Mouse (Mus musculus): Measurements from ENCODE around the gene Sync. TPM values are rescaled to one million over a fixed set of nuclear protein-coding genes. Genes with fewer than 3 reads are reported as not detected.

Sync gene
- total RNA-seq, 1 experiment, result 2.1 TPM

- Histone ChIP-seq H3K36me3 (ENCODE audit: control insufficient read depth, insufficient read depth, low read length, poor library complexity, severe bottlenecking) (no peaks in the 10 kb centered on the region), H3K9ac (ENCODE audit: insufficient read depth, low read depth, low read length, poor library complexity, severe bottlenecking) (no peak overlapping the region), H3K9me3 (ENCODE audit: control insufficient read depth, insufficient read depth, low read depth, low read length) (no peaks in the 10 kb centered on the region), H3K4me1 (ENCODE audit: control insufficient read depth in 2 of 2, insufficient read depth in 2 of 2, low read length in 2 of 2, poor library complexity in 1 of 2) (peaks cover 14 to 49% of the 10 kb centered on the region in 2 experiments), H3K27ac (ENCODE audit: insufficient read depth, low read depth, low read length, poor library complexity, severe bottlenecking) (no peak overlapping the region), H3K4me3 (ENCODE audit: insufficient read depth in 1 of 2, low read depth in 1 of 2, low read length in 2 of 2, poor library complexity in 1 of 2, severe bottlenecking in 1 of 2) (peak overlapping the region in 1 of 2 experiments; percentile 23; a peak in 1 of 4 replicates)
- in situ Hi-C loops (cut with MboI; ENCODE audit: low sequenced_read_pairs in 2 of 2, unreplicated experiment in 2 of 2), result no loop called here
- no peak for TF ChIP-seq ZNF384 (IDR thresholded peaks at IDR 0.05; ENCODE audit: low read depth, low read length)
- no peak for TF ChIP-seq HCFC1 (IDR thresholded peaks at IDR 0.05; ENCODE audit: borderline replicate concordance, insufficient read depth, low read length)
- no peak for TF ChIP-seq MAFK (IDR thresholded peaks at IDR 0.05; ENCODE audit: insufficient read depth, low read depth, low read length)
- TF ChIP-seq CHD2 (IDR thresholded peaks at IDR 0.05; ENCODE audit: low read depth, low read length), result no peak
- no peak for TF ChIP-seq ZC3H11A (IDR thresholded peaks at IDR 0.05; ENCODE audit: borderline replicate concordance, low read depth, low read length)
- DNase-seq (ENCODE audit: low read depth, low spot score), result no peak
Observed at GRCm38 (mm10) chr4:129246360-129247301, 40.8 kb upstream of the Sync start.

- no peak for DNase-seq (ENCODE audit: low read depth, low spot score)
Observed at GRCm38 (mm10) chr4:129247381-129248242, 39.8 kb upstream of the Sync start.

GRCm38 (mm10) chr4:129248243-129248767 is 39.1 kb upstream of the Sync start:
- DNase-seq (ENCODE audit: low read depth, low spot score), result no peak
- in situ Hi-C loops (cut with MboI; ENCODE audit: low sequenced_read_pairs in 2 of 2, unreplicated experiment in 2 of 2), result no loop called here
- Histone ChIP-seq H3K36me3 (ENCODE audit: control insufficient read depth, insufficient read depth, low read length, poor library complexity, severe bottlenecking) (no peaks in the 10 kb centered on the region), H3K4me1 (ENCODE audit: control insufficient read depth in 2 of 2, insufficient read depth in 2 of 2, low read length in 2 of 2, poor library complexity in 1 of 2) (peaks cover 9 to 44% of the 10 kb centered on the region in 2 experiments), H3K9ac (ENCODE audit: insufficient read depth, low read depth, low read length, poor library complexity, severe bottlenecking) (peak overlapping the region; percentile 79), H3K4me3 (ENCODE audit: insufficient read depth in 1 of 2, low read depth in 1 of 2, low read length in 2 of 2, poor library complexity in 1 of 2, severe bottlenecking in 1 of 2) (peak overlapping the region; percentile 76 to 88), H3K27ac (ENCODE audit: insufficient read depth, low read depth, low read length, poor library complexity, severe bottlenecking) (no peak overlapping the region), H3K9me3 (ENCODE audit: control insufficient read depth, insufficient read depth, low read depth, low read length) (no peaks in the 10 kb centered on the region)
- TF ChIP-seq ZC3H11A (IDR thresholded peaks at IDR 0.05; ENCODE audit: borderline replicate concordance, low read depth, low read length) (no peak), CHD2 (IDR thresholded peaks at IDR 0.05; ENCODE audit: low read depth, low read length) (no peak), HCFC1 (IDR thresholded peaks at IDR 0.05; ENCODE audit: borderline replicate concordance, insufficient read depth, low read length) (no peak)

More at GRCm38 (mm10) chr4:129247381-129248242, 39.8 kb upstream of the Sync start:
- Histone ChIP-seq H3K4me1 (ENCODE audit: control insufficient read depth in 2 of 2, insufficient read depth in 2 of 2, low read length in 2 of 2, poor library complexity in 1 of 2) (peaks cover 12 to 47% of the 10 kb centered on the region in 2 experiments), H3K4me3 (ENCODE audit: insufficient read depth in 1 of 2, low read depth in 1 of 2, low read length in 2 of 2, poor library complexity in 1 of 2, severe bottlenecking in 1 of 2) (peak overlapping the region; percentile 76 to 88), H3K27ac (ENCODE audit: insufficient read depth, low read depth, low read length, poor library complexity, severe bottlenecking) (no peak overlapping the region), H3K9ac (ENCODE audit: insufficient read depth, low read depth, low read length, poor library complexity, severe bottlenecking) (peak overlapping the region; percentile 79), H3K9me3 (ENCODE audit: control insufficient read depth, insufficient read depth, low read depth, low read length) (no peaks in the 10 kb centered on the region), H3K36me3 (ENCODE audit: control insufficient read depth, insufficient read depth, low read length, poor library complexity, severe bottlenecking) (no peaks in the 10 kb centered on the region)
- in situ Hi-C loops (cut with MboI; ENCODE audit: low sequenced_read_pairs in 2 of 2, unreplicated experiment in 2 of 2), result no loop called here
- TF ChIP-seq MAFK (IDR thresholded peaks at IDR 0.05; ENCODE audit: insufficient read depth, low read depth, low read length), result no peak
- TF ChIP-seq ZC3H11A (IDR thresholded peaks at IDR 0.05; ENCODE audit: borderline replicate concordance, low read depth, low read length), result no peak
- no peak for TF ChIP-seq ZNF384 (IDR thresholded peaks at IDR 0.05; ENCODE audit: low read depth, low read length)
- TF ChIP-seq CHD2 (IDR thresholded peaks at IDR 0.05; ENCODE audit: low read depth, low read length), result no peak
- TF ChIP-seq HCFC1 (IDR thresholded peaks at IDR 0.05; ENCODE audit: borderline replicate concordance, insufficient read depth, low read length), result no peak

- H3K36me3 ChIP-seq (ENCODE audit: control insufficient read depth, insufficient read depth, low read length, poor library complexity, severe bottlenecking), result no peaks in the 10 kb centered on the region
- no peak overlapping the region for H3K9ac ChIP-seq (ENCODE audit: insufficient read depth, low read depth, low read length, poor library complexity, severe bottlenecking)
- in situ Hi-C loops (cut with MboI; ENCODE audit: low sequenced_read_pairs in 2 of 2, unreplicated experiment in 2 of 2), result no loop called here
- TF ChIP-seq ZC3H11A (IDR thresholded peaks at IDR 0.05; ENCODE audit: borderline replicate concordance, low read depth, low read length) (no peak), CHD2 (IDR thresholded peaks at IDR 0.05; ENCODE audit: low read depth, low read length) (no peak), MAFK (IDR thresholded peaks at IDR 0.05; ENCODE audit: insufficient read depth, low read depth, low read length) (no peak), ZNF384 (IDR thresholded peaks at IDR 0.05; ENCODE audit: low read depth, low read length) (no peak), HCFC1 (IDR thresholded peaks at IDR 0.05; ENCODE audit: borderline replicate concordance, insufficient read depth, low read length) (no peak)
- no peaks in the 10 kb centered on the region for H3K9me3 ChIP-seq (ENCODE audit: control insufficient read depth, insufficient read depth, low read depth, low read length)
- H3K4me3 ChIP-seq (ENCODE audit: insufficient read depth in 1 of 2, low read depth in 1 of 2, low read length in 2 of 2, poor library complexity in 1 of 2, severe bottlenecking in 1 of 2), result 0 out of 4 replicates have a peak overlapping the region, but pooled peaks of 1 of the 2 experiments have one; percentile 4
- H3K27ac ChIP-seq (ENCODE audit: insufficient read depth, low read depth, low read length, poor library complexity, severe bottlenecking), result no peak overlapping the region
- H3K4me1 ChIP-seq (ENCODE audit: control insufficient read depth in 2 of 2, insufficient read depth in 2 of 2, low read length in 2 of 2, poor library complexity in 1 of 2), result peaks cover 9 to 43% of the 10 kb centered on the region in 2 experiments
- no peak for DNase-seq (ENCODE audit: low read depth, low spot score)
Observed at GRCm38 (mm10) chr4:129249288-129249687, 38.1 kb upstream of the Sync start.
